Mouse (Mus musculus) CD4-positive helper T cell, adult 2 months (primary cell): Measurements from ENCODE around the gene Aurkaip1.

Source experiments
- DNase-seq: peaks from one replicate; pipeline ENCODE4 v3.0.0-alpha.2; 2012; ENCODE audit warnings: low read depth, missing footprints, low spot score

The Aurkaip1 gene

DNA sequence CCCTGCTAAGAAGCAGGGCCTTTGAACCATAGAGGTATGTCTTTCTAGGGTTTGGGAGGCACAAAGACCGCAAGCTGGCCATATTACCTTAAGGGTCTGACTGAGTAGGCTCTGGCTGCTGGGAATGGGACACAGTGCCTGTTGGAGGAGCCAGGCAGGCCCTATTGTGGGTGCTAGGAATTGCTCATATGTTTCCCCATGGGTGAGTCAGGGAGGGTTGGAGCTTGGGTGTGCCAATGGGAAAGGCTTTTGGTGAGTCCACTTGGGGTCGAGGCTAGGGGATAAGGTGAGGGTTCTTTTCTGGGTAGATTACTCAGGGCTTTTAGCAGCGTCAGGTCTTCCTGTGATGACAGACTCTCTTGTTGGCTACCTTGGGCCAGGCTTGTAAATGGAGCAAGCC lies 20.3 kb downstream of the Aurkaip1 start:
- no peak for DNase-seq

DNA sequence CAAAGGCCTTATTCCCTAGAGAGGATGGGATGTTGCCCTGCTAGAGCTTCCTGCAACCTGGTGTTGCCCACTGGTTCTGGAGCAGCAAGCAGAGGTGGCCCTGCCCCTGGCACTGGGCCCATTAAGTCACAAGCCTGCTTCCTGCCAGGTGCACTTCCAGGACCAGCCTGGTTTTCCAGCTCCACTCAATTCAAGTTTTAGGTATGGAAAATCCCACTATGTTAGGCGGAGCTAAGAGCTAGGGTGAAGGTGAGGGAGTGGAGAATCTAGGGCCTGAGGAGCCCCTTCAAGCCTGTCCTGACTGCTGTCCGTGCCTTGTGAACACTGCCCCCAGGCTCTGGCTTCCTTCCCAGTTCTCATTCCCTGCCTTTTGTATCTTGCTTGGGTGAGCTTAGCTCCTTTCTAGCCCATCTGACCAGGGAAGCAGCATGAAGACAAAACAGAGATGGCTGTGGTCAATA lies 20.9 kb downstream of the Aurkaip1 start:
- DNase-seq = no peak

DNA sequence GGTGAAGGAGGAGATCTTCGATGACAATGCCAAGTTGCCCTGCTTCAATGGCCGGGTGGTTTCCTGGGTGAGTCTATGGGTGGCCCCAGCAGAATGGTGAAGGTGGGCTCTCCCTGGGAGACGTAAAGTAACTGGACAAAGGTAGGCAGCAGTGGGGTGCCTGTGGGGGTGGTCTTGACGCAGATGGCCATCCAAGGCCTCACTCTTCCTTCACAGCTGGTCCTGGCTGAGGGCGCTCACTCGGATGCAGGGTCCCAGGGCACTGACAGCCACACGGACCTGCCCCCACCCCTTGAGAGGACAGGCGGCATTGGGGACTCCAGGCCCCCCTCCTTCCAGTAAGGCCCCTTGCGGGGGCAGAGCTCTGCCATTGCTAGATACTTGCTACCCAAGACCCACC lies 22.3 kb downstream of the Aurkaip1 start:
- DNase-seq = no peak

DNA sequence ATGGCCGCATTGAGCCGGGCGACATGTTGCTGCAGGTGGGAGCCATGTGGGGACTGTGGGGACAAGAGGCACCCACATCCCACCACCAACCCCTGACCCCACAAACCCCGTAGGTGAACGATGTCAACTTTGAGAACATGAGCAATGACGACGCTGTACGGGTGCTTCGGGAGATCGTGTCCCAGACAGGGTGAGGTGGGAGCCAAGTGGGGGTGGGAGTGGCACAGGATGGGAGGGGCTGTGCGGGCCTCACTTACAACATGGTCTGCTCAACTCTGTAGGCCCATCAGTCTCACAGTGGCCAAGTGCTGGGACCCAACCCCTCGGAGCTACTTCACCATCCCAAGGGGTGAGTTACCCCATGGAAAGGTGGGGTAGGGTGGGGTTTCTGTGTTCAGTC lies 23.9 kb downstream of the Aurkaip1 start:
- no peak for DNase-seq

DNA sequence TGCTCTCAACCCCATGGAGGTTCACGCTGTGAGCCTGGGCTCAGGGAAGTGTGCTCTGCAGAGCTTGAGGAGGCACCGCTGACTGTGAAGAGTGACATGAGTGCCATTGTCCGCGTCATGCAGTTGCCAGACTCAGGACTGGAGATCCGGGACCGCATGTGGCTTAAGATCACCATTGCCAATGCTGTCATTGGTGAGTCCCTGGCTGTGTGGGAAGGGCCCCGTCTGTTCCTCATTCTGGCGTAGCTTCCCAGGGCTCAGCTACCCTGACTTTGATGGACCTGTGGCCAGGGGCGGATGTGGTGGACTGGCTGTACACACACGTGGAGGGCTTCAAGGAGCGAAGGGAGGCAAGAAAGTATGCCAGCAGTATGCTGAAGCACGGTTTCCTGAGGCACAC lies 25.0 kb downstream of the Aurkaip1 start:
- no peak for DNase-seq

DNA sequence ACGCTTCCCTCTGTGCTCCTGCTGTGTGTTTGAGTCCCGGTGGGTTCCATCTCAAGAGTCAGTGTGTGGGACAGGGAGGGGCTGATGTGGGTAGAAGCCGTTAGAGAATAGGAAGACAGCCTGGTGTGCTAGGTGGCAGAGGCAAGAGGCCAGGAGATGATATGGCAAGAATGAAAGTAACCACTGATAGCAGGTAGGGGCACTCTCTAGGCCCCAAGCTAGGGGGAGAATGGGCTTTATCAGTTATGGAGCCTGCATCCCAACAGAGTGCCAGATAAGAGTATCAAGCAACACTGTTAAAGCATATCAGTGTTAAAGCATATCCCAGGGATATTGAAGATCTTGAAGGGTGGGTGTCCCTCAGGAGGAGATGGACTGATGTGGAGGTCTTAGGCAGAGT lies 25.8 kb downstream of the Aurkaip1 start:
- DNase-seq = no peak

DNA sequence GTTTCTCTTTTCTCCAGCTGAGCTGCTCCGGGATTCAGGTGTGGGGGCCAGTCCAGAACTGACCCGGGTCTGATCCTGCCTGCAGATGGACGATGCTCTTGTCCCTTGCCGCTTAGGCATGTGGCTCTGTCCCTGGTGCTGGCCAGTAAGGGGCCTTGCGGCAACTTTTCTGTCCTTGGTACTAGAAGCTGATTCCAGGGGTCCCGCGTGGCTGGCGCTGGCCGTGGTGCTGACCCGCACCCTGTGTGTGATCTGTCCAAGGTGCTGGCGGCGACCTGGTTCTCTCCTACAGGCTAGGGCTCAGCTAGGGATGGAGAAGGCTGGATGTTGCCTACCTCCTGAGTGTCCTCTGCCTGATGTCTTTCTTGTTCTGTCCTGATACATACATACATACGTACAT lies 28.2 kb downstream of the Aurkaip1 start:
- no peak for DNase-seq

DNA sequence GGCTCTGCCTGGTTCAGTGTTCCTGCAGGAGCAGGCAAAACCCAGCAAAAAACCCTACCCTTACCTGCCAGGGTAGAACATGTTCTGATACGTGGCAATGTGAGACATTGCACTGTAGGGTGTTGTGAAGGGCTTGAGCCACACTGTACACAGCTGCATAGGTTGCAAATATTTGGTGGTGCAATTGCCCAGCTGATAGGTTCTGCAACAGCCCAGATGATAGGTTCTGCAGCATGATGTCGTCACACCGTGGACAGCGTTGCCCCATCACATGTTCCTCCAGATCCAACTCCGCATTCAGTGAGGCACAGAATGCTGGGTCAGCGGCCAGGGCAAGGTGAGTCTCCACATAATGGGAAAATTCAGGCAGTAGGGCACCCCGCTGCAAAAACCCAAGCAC lies 30.7 kb downstream of the Aurkaip1 start:
- no peak for DNase-seq

DNA sequence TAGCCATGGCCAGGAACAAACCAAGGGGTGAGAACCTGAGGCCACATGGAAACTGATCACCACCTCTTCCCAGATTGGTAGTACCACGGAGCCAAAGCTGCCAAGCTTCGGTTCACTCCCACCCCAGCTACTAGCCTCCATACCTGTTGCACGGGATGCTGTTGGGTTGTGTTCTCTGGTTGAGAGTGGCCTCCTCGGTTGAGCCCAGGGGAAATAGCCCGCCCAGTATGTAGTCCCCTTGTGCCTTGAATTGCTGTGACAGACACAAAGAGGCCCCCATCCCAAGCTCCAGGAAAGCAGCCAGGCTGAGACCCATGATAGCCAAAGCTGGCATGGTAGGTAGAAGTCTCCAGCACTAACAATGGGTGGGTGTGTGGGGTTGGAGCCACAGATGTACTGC lies 31.9 kb downstream of the Aurkaip1 start, which contains the start of gene Tas1r3:
TSS of gene Tas1r3 (minus strand) at position 362 of the 400 bp plus-strand sequence.
- DNase-seq = no peak

DNA sequence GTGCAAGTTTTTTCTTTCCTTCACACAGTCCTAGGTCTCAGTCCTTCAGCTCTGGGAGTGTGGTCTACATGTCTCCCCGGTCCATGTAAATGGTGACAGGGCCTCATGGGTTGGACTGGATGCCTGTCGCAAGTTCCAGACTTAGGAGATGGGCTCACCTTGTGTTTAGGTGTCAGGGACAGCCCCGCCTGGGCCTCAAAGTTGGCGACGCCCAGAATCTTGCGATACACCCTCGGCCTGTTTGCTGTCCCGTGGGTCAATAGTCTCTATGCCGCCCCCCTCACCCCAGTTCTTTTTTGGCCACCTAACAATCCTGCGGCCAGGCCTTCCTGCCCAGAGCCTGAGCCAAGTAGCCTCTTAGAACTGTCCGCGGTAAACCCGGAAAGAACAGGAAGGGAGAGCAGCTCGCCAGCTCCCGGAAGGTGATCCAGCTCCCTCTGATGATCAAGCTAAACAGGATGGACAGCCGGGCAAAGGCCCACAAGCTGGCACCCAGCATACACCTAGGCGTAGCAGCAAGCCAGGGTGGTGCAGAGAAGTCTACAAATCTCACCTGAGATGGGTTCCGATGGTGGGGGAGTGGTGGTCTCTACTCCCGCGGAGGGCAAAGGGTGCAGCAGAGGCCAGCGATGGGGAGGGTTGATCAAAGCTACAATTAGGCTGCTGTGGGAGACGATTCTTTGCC lies 37.7 kb downstream of the Aurkaip1 start:
- DNase-seq = no peak

DNA sequence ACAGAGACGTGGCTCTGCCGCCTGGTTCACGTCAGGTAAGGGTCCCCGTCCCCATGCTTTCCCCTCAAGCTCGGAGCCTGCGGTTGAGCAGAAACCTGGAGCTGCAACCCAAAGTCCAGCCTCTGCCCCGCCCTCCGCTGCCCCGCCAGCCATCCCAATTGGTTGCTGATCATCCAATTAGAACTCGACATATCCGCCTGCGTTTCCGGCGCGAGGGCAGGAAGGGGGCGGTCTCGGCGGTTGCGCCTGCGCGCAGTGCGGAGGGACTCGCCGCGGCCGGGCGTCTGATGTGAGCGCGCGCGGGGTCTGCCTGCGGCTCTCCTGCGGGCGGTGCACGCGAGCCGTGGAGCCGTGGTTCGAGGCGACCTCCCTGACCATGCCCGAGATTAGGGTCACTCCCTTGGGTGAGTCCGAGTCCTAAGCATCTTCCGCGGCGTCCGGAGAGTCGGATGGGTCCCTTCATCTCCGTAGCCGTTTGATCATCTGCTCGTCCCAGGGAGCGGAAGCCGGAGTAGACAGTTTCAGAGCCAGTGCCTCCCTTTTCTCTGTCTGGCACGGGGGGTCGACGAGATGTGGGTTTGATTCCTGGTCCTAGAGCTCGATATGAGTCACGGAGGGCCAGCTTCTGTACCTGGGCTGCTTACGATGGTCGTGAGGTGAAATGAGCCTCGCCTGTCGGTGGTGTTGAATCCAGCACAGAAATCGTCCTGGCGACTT lies 38.4 kb downstream of the Aurkaip1 start, which contains the start of the genes Cptp and Ints11:
TSS of gene Cptp (minus strand) at position 124 of the 717 bp plus-strand sequence.
TSS of gene Ints11 (plus strand) at position 230 of the 717 bp plus-strand sequence.
- peak; percentile 96 for DNase-seq

DNA sequence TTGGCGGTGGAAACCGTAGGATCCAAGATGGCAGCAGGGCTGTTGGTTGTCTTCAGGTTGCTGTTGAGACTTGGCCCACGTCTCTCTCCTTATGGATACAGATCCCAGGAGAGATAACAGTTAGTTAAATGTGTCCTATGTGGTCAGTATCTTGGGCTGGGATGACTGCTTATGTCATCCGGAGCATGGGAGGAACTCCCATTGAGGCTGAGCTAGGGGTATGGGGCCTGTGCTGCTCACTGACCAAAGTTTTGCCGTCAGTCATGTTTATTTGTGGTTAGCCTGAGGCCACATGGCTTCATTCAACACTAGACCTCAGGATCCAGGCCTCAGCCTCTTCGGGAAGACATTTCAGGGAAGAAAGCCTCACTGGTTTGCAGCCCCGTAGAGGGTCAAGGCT lies 40.3 kb downstream of the Aurkaip1 start:
- no peak for DNase-seq
